In genomic region chr8:122745750-122746275, GRCm38 (mm10) we compare ENCODE assay signal across 10 mouse cellular contexts. TPM values are rescaled to one million over a fixed set of nuclear protein-coding genes. Genes with fewer than 3 reads are reported as not detected.
DNase-seq lines count a peak whose midpoint lies in the region; ATAC-seq lines count a peak whose summit lies in the region.
"Had no signal": no experiment of that assay in that cellular context is flagged by ENCODE, and none has a peak within 500 bp of the region (broad histone marks: within the 10 kb centered on the region; RNA-seq: fewer than 3 reads in every experiment).

No protein-coding gene starts in this region.

- H3K9ac ChIP-seq in forebrain, embryonic 14.5 days (ENCODE audit: low read length), result peak overlapping the region; percentile 49
- H3K9ac ChIP-seq in limb, embryonic 13.5 days, result no peak overlapping the region; the same call in 1 of the 2 replicates
- H3K9ac ChIP-seq in neural tube, embryonic 14.5 days (replicated peaks; ENCODE audit: low read depth, low read length), result peak overlapping the region; percentile 52
- H3K9ac ChIP-seq: heart, embryonic 13.5 days had no signal

- no peaks in the 10 kb centered on the region for H3K36me3 ChIP-seq in forebrain, embryonic 14.5 days (ENCODE audit: control insufficient read depth, insufficient read depth, low read length)
- H3K36me3 ChIP-seq in limb, embryonic 13.5 days, result no peaks in the 10 kb centered on the region
- no peaks in the 10 kb centered on the region for H3K36me3 ChIP-seq in neural tube, embryonic 14.5 days (ENCODE audit: control insufficient read depth, insufficient read depth, low read length)
- H3K36me3 ChIP-seq: heart, embryonic 13.5 days had no signal

- H3K27me3 ChIP-seq in forebrain, embryonic 14.5 days (replicated peaks; ENCODE audit: control insufficient read depth, insufficient read depth, low read length), result no peaks in the 10 kb centered on the region
- H3K27me3 ChIP-seq in limb, embryonic 13.5 days, result peaks cover 61% of the 10 kb centered on the region
- H3K27me3 ChIP-seq in neural tube, embryonic 14.5 days (ENCODE audit: control insufficient read depth, insufficient read depth, low read length), result no peaks in the 10 kb centered on the region

- peaks cover 82% of the 10 kb centered on the region for H3K4me1 ChIP-seq in forebrain, embryonic 14.5 days (ENCODE audit: control insufficient read depth, insufficient read depth, low read length)
- peaks cover 35% of the 10 kb centered on the region for H3K4me1 ChIP-seq in limb, embryonic 13.5 days
- peaks cover 73% of the 10 kb centered on the region for H3K4me1 ChIP-seq in neural tube, embryonic 14.5 days (ENCODE audit: control insufficient read depth, insufficient read depth, low read length)
- H3K4me1 ChIP-seq: heart, embryonic 13.5 days had no signal

- no peak overlapping the region for H3K4me3 ChIP-seq in forebrain, embryonic 14.5 days (ENCODE audit: low read depth, low read length)
- peak overlapping the region; percentile 21 for H3K4me3 ChIP-seq in limb, embryonic 13.5 days
- 0 out of 2 replicates have a peak overlapping the region, but pooled peaks have one; percentile 0 for H3K4me3 ChIP-seq in neural tube, embryonic 14.5 days (ENCODE audit: low read depth, low read length)
- H3K4me3 ChIP-seq: heart, embryonic 13.5 days had no signal

- no peaks in the 10 kb centered on the region for H3K9me3 ChIP-seq in forebrain, embryonic 14.5 days (replicated peaks; ENCODE audit: control insufficient read depth, low read length)
- H3K9me3 ChIP-seq in limb, embryonic 13.5 days, result no peaks in the 10 kb centered on the region
- H3K9me3 ChIP-seq in neural tube, embryonic 14.5 days (ENCODE audit: control insufficient read depth, low read length), result no peaks in the 10 kb centered on the region
- H3K9me3 ChIP-seq: heart, embryonic 13.5 days had no signal

- 3% methylated on average over 16 of the region's 16 CpGs for WGBS in forebrain, embryonic 14.5 days
- WGBS in limb, embryonic 13.5 days, result 3% methylated on average over 16 of the region's 16 CpGs
- WGBS in neural tube, embryonic 14.5 days, result 4% methylated on average over 16 of the region's 16 CpGs

- H3K4me2 ChIP-seq in forebrain, embryonic 14.5 days (ENCODE audit: low read length), result peak overlapping the region; percentile 43
- H3K4me2 ChIP-seq in limb, embryonic 13.5 days (replicated peaks), result peak overlapping the region; percentile 50
- H3K4me2 ChIP-seq in neural tube, embryonic 14.5 days (ENCODE audit: low read depth, low read length), result peak overlapping the region; percentile 36
- H3K4me2 ChIP-seq: heart, embryonic 13.5 days had no signal

- peak overlapping the region; percentile 98 for H3K27ac ChIP-seq in forebrain, embryonic 14.5 days (ENCODE audit: low read depth, low read length)
- peak overlapping the region; percentile 55; the same call in 1 of the 2 replicates for H3K27ac ChIP-seq in limb, embryonic 13.5 days
- peak overlapping the region; percentile 99 for H3K27ac ChIP-seq in neural tube, embryonic 14.5 days (ENCODE audit: low read depth, low read length)
- H3K27ac ChIP-seq: heart, embryonic 13.5 days had no signal

- ATAC-seq in forebrain, embryonic 14.5 days, result peak; percentile 78
- ATAC-seq in limb, embryonic 13.5 days (ENCODE audit: low FRiP score, low read depth), result peak; percentile 81
- peak; percentile 73 for ATAC-seq in neural tube, embryonic 14.5 days (ENCODE audit: low read depth)
- ATAC-seq in inflammation-experienced regulatory T-cells, adult 6 months, result no peak

- DNase-seq in cerebellum, postnatal 10 days, result peak; percentile 48 to 53
- DNase-seq in cerebellum, postnatal 25 days, result no peak
- DNase-seq in forebrain, embryonic 14.5 days (ENCODE audit: low spot score), result peak; percentile 85
- DNase-seq in urinary bladder, postnatal 4 days (ENCODE audit: low spot score in 2 of 2), result no peak
- DNase-seq in cerebellum, adult 11-12 months, result no peak
- DNase-seq: kidney, postnatal 10 days had no signal

RNA-seq across cellular contexts. Expression of gene Acsf3, which starts 29.5 kb away (rescaled TPM):
- 13.7 and 15.8 TPM in 2 replicates for polyA plus RNA-seq in forebrain, embryonic 14.5 days (2014; fragmentation: Nextera tagmentation; extraction: Ambion mirVana)
- polyA plus RNA-seq in limb, embryonic 13.5 days (2015; fragmentation: Nextera tagmentation; extraction: Ambion mirVana), result 18.2 and 19.8 TPM in 2 replicates
- polyA plus RNA-seq in neural tube, embryonic 14.5 days (2014; fragmentation: Nextera tagmentation; extraction: Ambion mirVana), result 16.2 and 16.3 TPM in 2 replicates
- polyA plus RNA-seq in inflammation-experienced regulatory T-cells, adult 6 months (2017; shearing (Covaris generic)), result 10 to 100 TPM in 1 of 3 experiments, 1 to 10 TPM in 2; 7.8 to 10.1 (median 9.2) TPM

RNA-seq across cellular contexts. Expression of gene Cbfa2t3, which starts 46.9 kb away (rescaled TPM):
- polyA plus RNA-seq in forebrain, embryonic 14.5 days (2014; fragmentation: Nextera tagmentation; extraction: Ambion mirVana), result 10.4 and 11.5 TPM in 2 replicates
- 4.3 and 4.8 TPM in 2 replicates for polyA plus RNA-seq in limb, embryonic 13.5 days (2015; fragmentation: Nextera tagmentation; extraction: Ambion mirVana)
- polyA plus RNA-seq in neural tube, embryonic 14.5 days (2014; fragmentation: Nextera tagmentation; extraction: Ambion mirVana), result 23.5 and 23.9 TPM in 2 replicates
- polyA plus RNA-seq in inflammation-experienced regulatory T-cells, adult 6 months (2017; shearing (Covaris generic)), result under 1 TPM; 0.31 to 0.54 (median 0.52) TPM

Comparison
In these comparisons a context has a peak if more than half of its experiments do, and no peak if none do; other contexts are left out.
1. DNase-seq: peak in cerebellum, postnatal 10 days (2 of 2) and forebrain, embryonic 14.5 days (single experiment); none in cerebellum, postnatal 25 days (0 of 2), urinary bladder, postnatal 4 days (0 of 2) and cerebellum, adult 11-12 months (single experiment).
2. Peak in every context shown above with its lines, with median percentiles within 50 percentile points of each other: H3K27ac ChIP-seq and H3K4me2 ChIP-seq.